Mouse (Mus musculus) heart, embryonic 14.5 days (tissue): ENCODE results near the gene Dis3l2. TPM values are rescaled to one million over a fixed set of nuclear protein-coding genes. Genes with fewer than 3 reads are reported as not detected.

Experiments used
- ATAC-seq: fragments of 200-750 bp; cut with Nextera tagmentation; 2 replicates; pipeline ENCODE4 v1.8.0; 2017; ENCODE audit warnings: low read depth, moderate TSS enrichment; ENCODE audit not compliant: insufficient number of reproducible peaks, insufficient read depth, low FRiP score
- H3K27ac ChIP-seq, 2 experiments: fragments of 200-500 bp in 1 of 2; fragments of 300-500 bp in 1 of 2; sonication (generic) in 1 of 2; replicated peaks in 1 of 2; 2 replicates each; pipeline ENCODE4 v1.5.1; 2012 to 2014; ENCODE audit warnings: low read depth in 2 of 2, low read length in 2 of 2, control low read depth in 1 of 2, mild to moderate bottlenecking in 1 of 2, mixed read lengths in 1 of 2; ENCODE audit not compliant: control insufficient read depth in 1 of 2, insufficient read depth in 1 of 2
- H3K27me3 ChIP-seq: fragments of 300-500 bp; sonication (generic); 2 replicates; pipeline ENCODE4 v1.6.1; 2014; ENCODE audit warnings: mild to moderate bottlenecking, low read length, control low read depth; ENCODE audit not compliant: control insufficient read depth, insufficient read depth
- H3K36me3 ChIP-seq: fragments of 300-500 bp; sonication (generic); 2 replicates; pipeline ENCODE4 v1.6.1; 2014; ENCODE audit warnings: mild to moderate bottlenecking, control low read depth, low read length, mixed read lengths; ENCODE audit not compliant: control insufficient read depth, insufficient read depth
- H3K4me1 ChIP-seq, 2 experiments: fragments of 200-500 bp in 1 of 2; fragments of 300-500 bp in 1 of 2; sonication (generic) in 1 of 2; 2 replicates each; pipeline ENCODE4 v1.6.1; 2012 to 2014; ENCODE audit warnings: low read length in 2 of 2, control low read depth in 1 of 2, mixed read lengths in 1 of 2; ENCODE audit not compliant: control insufficient read depth in 2 of 2, insufficient read depth in 2 of 2
- H3K4me2 ChIP-seq: fragments of 300-500 bp; sonication (generic); 2 replicates; pipeline ENCODE4 v1.6.1; 2014; ENCODE audit warnings: mild to moderate bottlenecking, low read length
- H3K4me3 ChIP-seq, 2 experiments: fragments of 200-500 bp in 1 of 2; fragments of 300-500 bp in 1 of 2; sonication (generic) in 1 of 2; 2 replicates each; pipeline ENCODE4 v1.5.1; 2012 to 2014; ENCODE audit warnings: low read length in 2 of 2, mild to moderate bottlenecking in 2 of 2, control low read depth in 1 of 2, low read depth in 1 of 2, moderate library complexity in 1 of 2; ENCODE audit not compliant: control insufficient read depth in 1 of 2, insufficient read depth in 1 of 2
- H3K9ac ChIP-seq: fragments of 300-500 bp; sonication (generic); 2 replicates; pipeline ENCODE4 v1.6.1; 2014; ENCODE audit warnings: mild to moderate bottlenecking, low read length
- H3K9me3 ChIP-seq: fragments of 300-500 bp; sonication (generic); 2 replicates; pipeline ENCODE4 v1.6.1; 2016; ENCODE audit warnings: low read length, control low read depth; ENCODE audit not compliant: control insufficient read depth
- WGBS: fragments of 180-500 bp; shearing (Covaris S2); extraction: QIAGEN DNeasy Blood & Tissue Kit; methylation state at CpG from one replicate; pipeline ENCODE4 v1.1.7; 2014; 5-methylcytosine and 5-hydroxymethylcytosine counted together
- polyA plus RNA-seq: library from polyadenylated mRNA; unstranded; fragments of >200 nt; fragmentation: Nextera tagmentation; extraction: Ambion mirVana; gene quantifications from 2 replicates; pipeline ENCODE4 v1.2.1, GENCODE M21; 2014

Gene Dis3l2
- polyA plus RNA-seq, 1 experiment from 2014 or later, result 16.3 TPM

DNA sequence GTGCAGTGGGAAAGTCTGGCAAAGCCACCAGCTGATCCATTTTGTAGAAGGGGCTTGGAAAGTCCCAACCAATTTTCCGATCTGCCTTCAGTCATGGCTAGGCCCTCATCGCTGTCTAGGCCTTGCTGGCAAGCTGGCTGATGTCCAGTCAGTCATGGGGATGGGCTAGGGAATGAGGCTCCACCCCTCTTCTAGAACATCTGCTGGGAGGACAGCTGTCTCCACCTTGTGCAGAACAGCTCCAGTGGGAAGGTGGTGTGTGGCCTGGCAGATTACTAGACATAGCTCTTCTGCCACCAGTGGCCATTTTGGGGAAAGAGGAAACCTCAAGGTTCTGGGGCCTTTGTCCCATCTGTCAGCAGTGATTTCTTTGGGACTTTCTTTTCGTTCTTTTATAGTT lies 26.0 kb upstream of the Dis3l2 start:
- Histone ChIP-seq H3K9me3 (no peaks in the 10 kb centered on the region), H3K27me3 (peaks cover under 1% of the 10 kb centered on the region; the same call in 1 of the 2 replicates), H3K27ac (no peak overlapping the region), H3K4me3 (no peak overlapping the region), H3K9ac (no peak overlapping the region), H3K36me3 (no peaks in the 10 kb centered on the region), H3K4me2 (no peak overlapping the region), H3K4me1 (no peaks in the 10 kb centered on the region)
- 67% methylated on average over 3 of the region's 3 CpGs for WGBS
- no peak for ATAC-seq

- Histone ChIP-seq H3K36me3 (no peaks in the 10 kb centered on the region), H3K27me3 (no peaks in the 10 kb centered on the region), H3K9me3 (no peaks in the 10 kb centered on the region), H3K4me3 (no peak overlapping the region), H3K4me2 (no peak overlapping the region), H3K4me1 (no peaks in the 10 kb centered on the region), H3K27ac (no peak overlapping the region), H3K9ac (no peak overlapping the region)
- ATAC-seq, result no peak
- 81% methylated on average over 10 of the region's 10 CpGs for WGBS
These were observed 24.9 kb upstream of the Dis3l2 start for GRCm38 (mm10) chr1:86678667-86679066.

- Histone ChIP-seq H3K36me3 (no peaks in the 10 kb centered on the region), H3K27ac (no peak overlapping the region), H3K4me3 (no peak overlapping the region), H3K4me2 (no peak overlapping the region), H3K9me3 (no peaks in the 10 kb centered on the region), H3K9ac (no peak overlapping the region), H3K4me1 (no peaks in the 10 kb centered on the region), H3K27me3 (0 out of 2 replicates have a peak, but pooled peaks cover 5% of the 10 kb centered on the region)
- 61% methylated on average over 4 of the region's 4 CpGs for WGBS
- no peak for ATAC-seq
These were observed 16.4 kb upstream of the Dis3l2 start for GRCm38 (mm10) chr1:86687236-86687635.

- Histone ChIP-seq H3K9ac (no peak overlapping the region), H3K4me2 (no peak overlapping the region), H3K27me3 (no peaks in the 10 kb centered on the region), H3K4me1 (no peaks in the 10 kb centered on the region), H3K4me3 (no peak overlapping the region), H3K36me3 (no peaks in the 10 kb centered on the region), H3K27ac (no peak overlapping the region), H3K9me3 (no peaks in the 10 kb centered on the region)
- no peak for ATAC-seq
- 69% methylated on average over 5 of the region's 5 CpGs for WGBS
These were observed 12.6 kb upstream of the Dis3l2 start for GRCm38 (mm10) chr1:86691027-86691426.

- H3K9me3 ChIP-seq, result no peaks in the 10 kb centered on the region
- H3K27me3 ChIP-seq, result no peaks in the 10 kb centered on the region
- H3K36me3 ChIP-seq, result no peaks in the 10 kb centered on the region
- WGBS, result 32% methylated on average over 7 of the region's 7 CpGs
- no peak for ATAC-seq
- H3K4me1 ChIP-seq, result no peaks in the 10 kb centered on the region
- no peak overlapping the region for H3K4me3 ChIP-seq
- no peak overlapping the region for H3K9ac ChIP-seq
- no peak overlapping the region for H3K4me2 ChIP-seq
- no peak overlapping the region for H3K27ac ChIP-seq
These were observed 6.7 kb upstream of the Dis3l2 start for GRCm38 (mm10) chr1:86696948-86697347.

DNA sequence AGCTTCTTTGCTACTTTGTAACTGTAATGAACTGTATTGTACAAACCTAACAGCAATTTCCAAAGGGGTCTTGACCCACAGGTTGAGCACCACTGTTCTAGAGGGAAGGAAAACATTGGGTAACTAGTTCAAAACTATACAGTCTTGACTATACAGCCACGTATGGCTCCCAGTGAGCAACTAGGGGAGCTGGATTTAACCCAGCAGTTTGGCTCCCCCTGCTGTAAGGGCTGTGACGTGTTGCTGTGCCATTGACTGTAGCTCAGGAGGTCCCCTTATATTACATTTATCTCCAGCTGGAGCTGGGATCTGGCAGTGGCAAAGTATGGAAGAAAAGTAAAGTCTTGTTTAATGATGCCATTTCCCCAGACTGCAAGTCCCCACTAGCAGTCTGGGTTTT lies 4.9 kb upstream of the Dis3l2 start:
- Histone ChIP-seq H3K27ac (no peak overlapping the region), H3K4me3 (no peak overlapping the region), H3K4me1 (peaks cover 3 to 4% of the 10 kb centered on the region in 2 experiments; a peak in 3 of 4 replicates), H3K4me2 (no peak overlapping the region), H3K36me3 (no peaks in the 10 kb centered on the region), H3K9me3 (no peaks in the 10 kb centered on the region), H3K9ac (no peak overlapping the region), H3K27me3 (no peaks in the 10 kb centered on the region)
- no peak for ATAC-seq
- whole genome bisulfite sequencing, result 31% methylated on average over 2 of the region's 2 CpGs

DNA sequence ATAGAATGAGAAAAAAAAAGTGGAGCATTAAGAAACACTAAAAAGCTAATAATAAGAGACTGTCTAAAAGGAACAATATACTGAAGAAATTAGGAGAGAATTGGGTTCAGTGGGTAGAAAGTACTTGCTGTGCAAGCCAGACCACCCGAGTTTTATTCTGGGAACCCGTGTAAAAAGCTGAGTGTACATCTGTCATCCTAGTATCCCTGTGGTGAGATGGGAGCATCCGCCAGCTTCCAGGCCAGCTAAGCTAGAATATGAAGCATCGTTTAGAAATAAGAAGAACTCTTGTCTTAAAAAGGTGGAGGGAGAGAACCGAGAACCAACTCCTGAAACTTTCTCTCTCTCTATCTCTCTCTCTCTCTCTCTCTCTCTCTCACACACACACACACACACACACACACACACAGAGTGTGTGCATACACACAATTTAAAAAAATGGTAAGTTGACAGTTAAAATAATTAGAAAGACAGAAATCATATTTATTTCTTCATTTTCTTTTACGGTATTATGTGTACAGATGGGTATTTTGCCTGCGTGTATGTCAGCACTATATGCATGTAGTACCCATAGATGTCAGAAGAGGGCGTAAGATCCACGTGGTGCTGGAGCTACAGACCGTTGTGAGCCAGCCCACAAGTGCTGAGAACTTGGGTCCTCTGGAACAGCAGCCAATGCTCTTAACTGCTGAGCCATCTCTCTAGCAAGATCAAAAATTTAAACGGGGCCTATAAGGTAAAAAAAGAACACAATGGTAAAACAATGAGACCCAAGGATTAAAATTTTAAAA lies 4.1 kb upstream of the Dis3l2 start:
- ATAC-seq, result no peak
- Histone ChIP-seq H3K4me1 (peaks cover 3 to 4% of the 10 kb centered on the region in 2 experiments; a peak in 3 of 4 replicates), H3K4me3 (no peak overlapping the region), H3K27me3 (no peaks in the 10 kb centered on the region), H3K9me3 (no peaks in the 10 kb centered on the region), H3K27ac (no peak overlapping the region), H3K36me3 (no peaks in the 10 kb centered on the region), H3K9ac (no peak overlapping the region), H3K4me2 (no peak overlapping the region)
- WGBS, result 62% methylated on average over 11 of the region's 11 CpGs

GRCm38 (mm10) chr1:86700367-86700766 lies 3.2 kb upstream of the Dis3l2 start:
- no peak overlapping the region for H3K9ac ChIP-seq
- H3K27me3 ChIP-seq, result no peaks in the 10 kb centered on the region

More at GRCm38 (mm10) chr1:86700367-86700766, 3.2 kb upstream of the Dis3l2 start:
- H3K4me1 ChIP-seq, result peaks cover 3 to 4% of the 10 kb centered on the region in 2 experiments; a peak in 3 of 4 replicates
- no peaks in the 10 kb centered on the region for H3K9me3 ChIP-seq
- no peak overlapping the region for H3K4me2 ChIP-seq
- H3K4me3 ChIP-seq, result no peak overlapping the region
- no peak for ATAC-seq
- no peaks in the 10 kb centered on the region for H3K36me3 ChIP-seq
- WGBS, result 22% methylated on average over 7 of the region's 7 CpGs
- no peak overlapping the region for H3K27ac ChIP-seq
